Mouse (Mus musculus): Measurements from ENCODE around the gene Olfr224. TPM values are rescaled to one million over a fixed set of nuclear protein-coding genes. Genes with fewer than 3 reads are reported as not detected.

Olfr224 gene
- 0.08 TPM in 1 of 2 replicates, not detected in the other for polyA plus RNA-seq (2012; rRNA removed)

GRCm38 (mm10) chr11:58570405-58570804 lies at the start of gene Olfr224:
Olfr224 (minus strand) TSS chr11:58570553.
- 24% methylated on average over 5 of the region's 5 CpGs for WGBS
- no peaks in the 10 kb centered on the region for H3K27me3 ChIP-seq (ENCODE audit: control insufficient read depth, insufficient read depth, low read length)
- no peaks in the 10 kb centered on the region for H3K4me1 ChIP-seq (ENCODE audit: control insufficient read depth, insufficient read depth, low read length)
- H3K27ac ChIP-seq (ENCODE audit: insufficient read depth, low read length) = no peak within 1 kb of the TSS
- no peak within 1 kb of the TSS for H3K4me3 ChIP-seq (replicated peaks; ENCODE audit: insufficient read depth, low read depth, low read length)
- no peak for DNase-seq
- TF ChIP-seq POLR2A (IDR thresholded peaks at IDR 0.05; ENCODE audit: borderline replicate concordance, insufficient read depth, low read length) (no peak), CTCF (IDR thresholded peaks at IDR 0.05; ENCODE audit: borderline replicate concordance, insufficient read depth, low read depth, low read length) (no peak)

GRCm38 (mm10) chr11:58618793-58619192 lies 48.4 kb upstream of the Olfr224 start:
- Histone ChIP-seq H3K27ac (ENCODE audit: insufficient read depth, low read length) (no peak overlapping the region), H3K4me3 (replicated peaks; ENCODE audit: insufficient read depth, low read depth, low read length) (no peak overlapping the region), H3K27me3 (ENCODE audit: control insufficient read depth, insufficient read depth, low read length) (no peaks in the 10 kb centered on the region), H3K4me1 (ENCODE audit: control insufficient read depth, insufficient read depth, low read length) (no peaks in the 10 kb centered on the region)
- TF ChIP-seq CTCF (IDR thresholded peaks at IDR 0.05; ENCODE audit: borderline replicate concordance, insufficient read depth, low read depth, low read length) (no peak), POLR2A (IDR thresholded peaks at IDR 0.05; ENCODE audit: borderline replicate concordance, insufficient read depth, low read length) (no peak)
- WGBS = 23% methylated on average over 6 of the region's 6 CpGs
- DNase-seq = no peak

GRCm38 (mm10) chr11:58618369-58618768 lies 48.0 kb upstream of the Olfr224 start:
- 64% methylated on average over 3 of the region's 3 CpGs for WGBS
- TF ChIP-seq POLR2A (IDR thresholded peaks at IDR 0.05; ENCODE audit: borderline replicate concordance, insufficient read depth, low read length) = no peak
- no peak for TF ChIP-seq CTCF (IDR thresholded peaks at IDR 0.05; ENCODE audit: borderline replicate concordance, insufficient read depth, low read depth, low read length)

GRCm38 (mm10) chr11:58615975-58616374 lies 45.6 kb upstream of the Olfr224 start, which contains the start of gene 2210407C18Rik:
2210407C18Rik (minus strand) TSS chr11:58616075.
- Histone ChIP-seq H3K4me1 (ENCODE audit: control insufficient read depth, insufficient read depth, low read length) (no peaks in the 10 kb centered on the region), H3K4me3 (replicated peaks; ENCODE audit: insufficient read depth, low read depth, low read length) (no peak within 1 kb of the TSS), H3K27ac (ENCODE audit: insufficient read depth, low read length) (no peak within 1 kb of the TSS), H3K27me3 (ENCODE audit: control insufficient read depth, insufficient read depth, low read length) (no peaks in the 10 kb centered on the region)
- TF ChIP-seq POLR2A (IDR thresholded peaks at IDR 0.05; ENCODE audit: borderline replicate concordance, insufficient read depth, low read length) = no peak
- no peak for TF ChIP-seq CTCF (IDR thresholded peaks at IDR 0.05; ENCODE audit: borderline replicate concordance, insufficient read depth, low read depth, low read length)
- 94% methylated on average over 4 of the region's 4 CpGs for WGBS
- no peak for DNase-seq

More at GRCm38 (mm10) chr11:58618369-58618768, 48.0 kb upstream of the Olfr224 start:
- no peak overlapping the region for H3K4me3 ChIP-seq (replicated peaks; ENCODE audit: insufficient read depth, low read depth, low read length)
- no peaks in the 10 kb centered on the region for H3K4me1 ChIP-seq (ENCODE audit: control insufficient read depth, insufficient read depth, low read length)
- no peak for DNase-seq
- H3K27ac ChIP-seq (ENCODE audit: insufficient read depth, low read length) = no peak overlapping the region
- no peaks in the 10 kb centered on the region for H3K27me3 ChIP-seq (ENCODE audit: control insufficient read depth, insufficient read depth, low read length)

- no peak for TF ChIP-seq POLR2A (IDR thresholded peaks at IDR 0.05; ENCODE audit: borderline replicate concordance, insufficient read depth, low read length)
- TF ChIP-seq CTCF (IDR thresholded peaks at IDR 0.05; ENCODE audit: borderline replicate concordance, insufficient read depth, low read depth, low read length) = no peak
- Histone ChIP-seq H3K4me1 (ENCODE audit: control insufficient read depth, insufficient read depth, low read length) (no peaks in the 10 kb centered on the region), H3K27me3 (ENCODE audit: control insufficient read depth, insufficient read depth, low read length) (no peaks in the 10 kb centered on the region), H3K27ac (ENCODE audit: insufficient read depth, low read length) (no peak overlapping the region), H3K4me3 (replicated peaks; ENCODE audit: insufficient read depth, low read depth, low read length) (no peak overlapping the region)
- DNase-seq = no peak
Measured at GRCm38 (mm10) chr11:58614526-58614925, 44.2 kb upstream of the Olfr224 start.

GRCm38 (mm10) chr11:58613359-58613758 lies 43.0 kb upstream of the Olfr224 start:
- 82% methylated on average over 3 of the region's 3 CpGs for WGBS
- TF ChIP-seq POLR2A (IDR thresholded peaks at IDR 0.05; ENCODE audit: borderline replicate concordance, insufficient read depth, low read length) (no peak), CTCF (IDR thresholded peaks at IDR 0.05; ENCODE audit: borderline replicate concordance, insufficient read depth, low read depth, low read length) (no peak)
- H3K27me3 ChIP-seq (ENCODE audit: control insufficient read depth, insufficient read depth, low read length) = no peaks in the 10 kb centered on the region
- no peak overlapping the region for H3K27ac ChIP-seq (ENCODE audit: insufficient read depth, low read length)
- no peak overlapping the region for H3K4me3 ChIP-seq (replicated peaks; ENCODE audit: insufficient read depth, low read depth, low read length)
- no peaks in the 10 kb centered on the region for H3K4me1 ChIP-seq (ENCODE audit: control insufficient read depth, insufficient read depth, low read length)
- no peak for DNase-seq

- Histone ChIP-seq H3K4me1 (ENCODE audit: control insufficient read depth, insufficient read depth, low read length) (no peaks in the 10 kb centered on the region), H3K27me3 (ENCODE audit: control insufficient read depth, insufficient read depth, low read length) (no peaks in the 10 kb centered on the region), H3K4me3 (replicated peaks; ENCODE audit: insufficient read depth, low read depth, low read length) (no peak overlapping the region), H3K27ac (ENCODE audit: insufficient read depth, low read length) (no peak overlapping the region)
- DNase-seq = no peak
- TF ChIP-seq POLR2A (IDR thresholded peaks at IDR 0.05; ENCODE audit: borderline replicate concordance, insufficient read depth, low read length) (no peak), CTCF (IDR thresholded peaks at IDR 0.05; ENCODE audit: borderline replicate concordance, insufficient read depth, low read depth, low read length) (no peak)
- 59% methylated on average over 6 of the region's 6 CpGs for WGBS
Measured at GRCm38 (mm10) chr11:58607030-58607429, 36.7 kb upstream of the Olfr224 start.

- Histone ChIP-seq H3K4me3 (replicated peaks; ENCODE audit: insufficient read depth, low read depth, low read length) (no peak overlapping the region), H3K4me1 (ENCODE audit: control insufficient read depth, insufficient read depth, low read length) (no peaks in the 10 kb centered on the region), H3K27me3 (ENCODE audit: control insufficient read depth, insufficient read depth, low read length) (no peaks in the 10 kb centered on the region), H3K27ac (ENCODE audit: insufficient read depth, low read length) (no peak overlapping the region)
- WGBS = 84% methylated on average over 12 of the region's 12 CpGs
- TF ChIP-seq POLR2A (IDR thresholded peaks at IDR 0.05; ENCODE audit: borderline replicate concordance, insufficient read depth, low read length) (no peak), CTCF (IDR thresholded peaks at IDR 0.05; ENCODE audit: borderline replicate concordance, insufficient read depth, low read depth, low read length) (no peak)
- DNase-seq = no peak
Measured at GRCm38 (mm10) chr11:58606177-58606919, 36.0 kb upstream of the Olfr224 start.
